Comparison of ENCODE assay signal across 9 mouse cellular contexts in the genomic region with DNA sequence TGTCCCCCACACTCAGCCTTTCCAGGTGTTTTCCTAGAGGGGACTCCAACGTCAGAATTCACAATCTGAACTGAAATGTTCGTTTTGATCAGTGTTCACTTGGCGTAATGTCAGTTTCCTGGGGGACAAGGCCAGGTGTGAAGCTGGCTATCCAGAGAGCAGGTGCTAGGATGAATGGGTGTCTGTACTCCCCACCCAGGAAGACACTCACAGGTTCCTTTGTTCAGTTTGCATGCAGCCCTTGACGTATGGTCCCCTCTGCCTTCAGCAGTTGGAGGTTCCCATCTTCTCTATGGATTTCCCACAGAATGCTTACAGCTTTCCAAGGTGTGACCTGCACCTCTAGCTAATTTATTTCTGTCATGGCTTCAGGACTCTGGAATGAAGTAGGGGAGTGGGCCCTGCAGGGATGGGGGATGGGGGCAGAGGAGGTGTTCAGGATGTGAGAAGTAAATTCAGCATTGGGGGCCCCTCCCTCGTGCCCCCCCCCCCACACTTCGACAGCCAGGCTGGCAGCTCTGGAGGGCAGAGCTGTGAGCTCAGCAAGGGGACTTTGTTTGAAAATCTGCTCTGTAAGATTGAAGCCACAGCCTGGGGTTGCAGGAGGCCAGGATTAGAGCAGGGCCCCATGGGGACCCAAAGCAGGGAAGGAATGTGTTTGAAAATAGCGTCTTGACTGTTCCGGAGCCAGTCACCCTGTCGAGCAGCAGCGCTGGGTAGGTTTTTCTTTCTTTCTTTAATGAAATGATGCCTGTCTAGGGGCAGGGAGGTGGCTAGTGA.
DNase-seq lines count a peak whose midpoint lies in the region; ATAC-seq lines count a peak whose summit lies in the region.
"Had no signal": no experiment of that assay in that cellular context is flagged by ENCODE, and none has a peak within 500 bp of the region (broad histone marks: within the 10 kb centered on the region; RNA-seq: fewer than 3 reads in every experiment).

No protein-coding gene starts in this region.

- 12% methylated on average over 10 of the region's 10 CpGs for WGBS in hindbrain, embryonic 12.5 days
- WGBS in midbrain, embryonic 15.5 days: 17% methylated on average over 10 of the region's 10 CpGs

- H3K9ac ChIP-seq in hindbrain, embryonic 12.5 days: 0 out of 2 replicates have a peak overlapping the region, but pooled peaks have one; percentile 32
- no peak overlapping the region for H3K9ac ChIP-seq in midbrain, embryonic 15.5 days

- no peaks in the 10 kb centered on the region for H3K36me3 ChIP-seq in hindbrain, embryonic 12.5 days
- no peaks in the 10 kb centered on the region for H3K36me3 ChIP-seq in midbrain, embryonic 15.5 days (replicated peaks)

- no peak overlapping the region for H3K4me3 ChIP-seq in hindbrain, embryonic 12.5 days
- H3K4me3 ChIP-seq in midbrain, embryonic 15.5 days: no peak overlapping the region
- H3K4me3 ChIP-seq: megakaryocyte, embryonic 14.5 days had no signal

- no peaks in the 10 kb centered on the region for H3K9me3 ChIP-seq in hindbrain, embryonic 12.5 days (replicated peaks)
- H3K9me3 ChIP-seq in midbrain, embryonic 15.5 days: no peaks in the 10 kb centered on the region
- H3K9me3 ChIP-seq: megakaryocyte, embryonic 14.5 days had no signal

- peak; percentile 77 for ATAC-seq in hindbrain, embryonic 12.5 days (ENCODE audit: low FRiP score)
- ATAC-seq in midbrain, embryonic 15.5 days (replicated peaks): peak; percentile 79
- no peak for ATAC-seq in megakaryocyte-erythroid progenitor cell, adult 5-6 weeks (replicated peaks; ENCODE audit: low FRiP score, low TSS enrichment, poor library complexity, severe bottlenecking)

- H3K27me3 ChIP-seq in hindbrain, embryonic 12.5 days: no peaks in the 10 kb centered on the region
- no peaks in the 10 kb centered on the region for H3K27me3 ChIP-seq in midbrain, embryonic 15.5 days (replicated peaks)

- peak overlapping the region; percentile 86 for H3K27ac ChIP-seq in hindbrain, embryonic 12.5 days
- peak overlapping the region; percentile 64 for H3K27ac ChIP-seq in midbrain, embryonic 15.5 days

- H3K4me2 ChIP-seq in hindbrain, embryonic 12.5 days (replicated peaks): peak overlapping the region; percentile 32
- no peak overlapping the region; the same call in 1 of the 2 replicates for H3K4me2 ChIP-seq in midbrain, embryonic 15.5 days

- peak; percentile 79 for DNase-seq in heart, adult 11 months
- no peak for DNase-seq in heart, postnatal 14 days
- DNase-seq in embryo, embryonic 11 days: peak; percentile 70
- no peak for DNase-seq in ovary, adult 18-20 months (ENCODE audit: low spot score)
- no peak for DNase-seq in right cerebral cortex, postnatal 14 days

- H3K4me1 ChIP-seq in hindbrain, embryonic 12.5 days: peaks cover 25% of the 10 kb centered on the region
- peaks cover 18% of the 10 kb centered on the region for H3K4me1 ChIP-seq in midbrain, embryonic 15.5 days
- H3K4me1 ChIP-seq: megakaryocyte, embryonic 14.5 days had no signal

- intact Hi-C loops in heart, postnatal 14 days (cut with DNase I): no loop called here

Comparison
In these comparisons a context has a peak if more than half of its experiments do, and no peak if none do; other contexts are left out.
1. DNase-seq: peak in heart, adult 11 months (single experiment) and embryo, embryonic 11 days (single experiment); none in heart, postnatal 14 days (0 of 2), ovary, adult 18-20 months (single experiment) and right cerebral cortex, postnatal 14 days (single experiment).